Mouse (Mus musculus): ENCODE data around the gene Plxnc1.

GRCm38 (mm10) chr10:94864199-94864928, 80.3 kb downstream of the Plxnc1 start:
- no peak for TF ChIP-seq POLR2A (IDR thresholded peaks at IDR 0.05; ENCODE audit: borderline replicate concordance, low read depth, low read length)
- TF ChIP-seq CTCF (IDR thresholded peaks at IDR 0.05; ENCODE audit: low read depth, low read length), result no peak

All from bone marrow macrophage, adult 2 months (primary cell).